Mouse (Mus musculus) retina, embryonic 14.5 days (tissue): ENCODE data around the gene Hoxc9.
A peak's percentile ranks its signal among the peaks of the same experiment; 100 is the strongest.

ENCODE experiments used
- DNase-seq: peaks from one replicate; pipeline ENCODE4 v3.0.0-alpha.2; 2015; ENCODE audit warnings: low spot score

Hoxc9 gene

GRCm38 (mm10) chr15:103021544-103021943 lies 45.3 kb downstream of the Hoxc9 start:
- no peak for DNase-seq

DNA sequence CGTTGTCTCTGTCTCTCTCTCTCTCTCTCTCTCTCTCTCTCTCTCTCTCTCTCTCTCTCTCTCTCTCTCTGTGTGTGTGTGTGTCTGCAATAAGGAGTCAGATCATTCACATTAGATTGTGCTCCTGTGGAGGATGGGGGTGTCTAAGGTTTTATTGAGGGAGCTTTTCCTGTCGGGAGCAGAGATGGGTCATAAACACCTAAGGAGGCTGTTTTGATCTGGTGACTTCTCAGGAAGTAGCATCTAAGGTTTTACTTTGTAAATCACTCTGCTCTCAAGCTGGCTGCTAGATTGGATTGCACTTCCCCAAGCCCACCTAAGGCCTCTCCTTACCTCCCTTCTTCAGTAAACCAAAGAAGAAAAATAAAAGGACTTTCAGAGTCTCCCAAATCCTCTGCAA lies 47.9 kb downstream of the Hoxc9 start:
- DNase-seq = no peak

- DNase-seq = no peak
These were observed 51.3 kb downstream of the Hoxc9 start for GRCm38 (mm10) chr15:103027266-103028235.

GRCm38 (mm10) chr15:103028916-103029512 lies 52.8 kb downstream of the Hoxc9 start:
- no peak for DNase-seq

DNA sequence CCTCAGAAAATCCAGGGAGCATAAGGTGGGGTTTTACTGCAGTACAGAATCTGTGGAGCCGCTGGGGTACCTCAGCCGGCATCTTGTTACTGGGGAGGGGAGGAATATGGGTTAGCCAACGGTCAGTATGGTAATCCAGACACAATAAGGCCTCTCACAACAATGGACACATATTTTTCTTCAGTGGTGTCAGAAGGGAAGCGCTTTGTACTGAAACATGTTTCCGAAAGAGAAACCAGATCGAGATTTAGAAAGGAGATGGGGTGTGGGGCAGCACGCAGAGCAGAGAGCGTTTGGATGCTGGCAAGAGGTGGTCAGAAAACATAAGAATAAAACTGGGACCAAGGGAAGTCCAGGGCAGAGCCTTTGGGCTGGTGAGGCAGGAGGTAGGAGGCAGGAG lies 53.9 kb downstream of the Hoxc9 start:
- peak; percentile 20 for DNase-seq

DNA sequence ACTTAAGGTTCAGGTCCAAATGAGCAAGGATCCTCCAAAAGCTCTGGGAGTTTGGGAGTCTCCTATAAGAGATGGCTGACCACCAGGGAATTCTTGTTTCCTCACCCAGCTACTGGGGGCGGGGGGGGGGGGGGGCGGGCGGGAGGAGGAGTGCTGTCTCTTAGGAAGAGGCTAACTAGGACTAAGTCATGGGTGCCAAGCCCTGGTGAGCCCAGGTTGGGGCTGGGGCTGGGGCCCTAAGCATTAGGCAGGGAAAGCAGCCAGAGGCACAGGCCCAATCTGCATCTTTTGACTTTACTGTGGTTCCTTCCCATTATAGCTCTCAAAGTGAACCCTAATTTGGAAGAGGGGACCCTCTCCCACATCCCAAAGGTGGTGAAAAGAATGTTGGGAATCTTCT lies 55.9 kb downstream of the Hoxc9 start:
- DNase-seq = peak; percentile 10

GRCm38 (mm10) chr15:103032646-103033575 lies 56.7 kb downstream of the Hoxc9 start:
- peak; percentile 17 for DNase-seq

GRCm38 (mm10) chr15:103034043-103034806 lies 58.0 kb downstream of the Hoxc9 start:
- peak; percentile 25 for DNase-seq
